Mouse (Mus musculus): ENCODE measurements around the gene Pms2. TPM values are rescaled to one million over a fixed set of nuclear protein-coding genes. Genes with fewer than 3 reads are reported as not detected.

Gene Pms2
- polyA plus RNA-seq, 1 experiment, result 1.1 TPM

DNA sequence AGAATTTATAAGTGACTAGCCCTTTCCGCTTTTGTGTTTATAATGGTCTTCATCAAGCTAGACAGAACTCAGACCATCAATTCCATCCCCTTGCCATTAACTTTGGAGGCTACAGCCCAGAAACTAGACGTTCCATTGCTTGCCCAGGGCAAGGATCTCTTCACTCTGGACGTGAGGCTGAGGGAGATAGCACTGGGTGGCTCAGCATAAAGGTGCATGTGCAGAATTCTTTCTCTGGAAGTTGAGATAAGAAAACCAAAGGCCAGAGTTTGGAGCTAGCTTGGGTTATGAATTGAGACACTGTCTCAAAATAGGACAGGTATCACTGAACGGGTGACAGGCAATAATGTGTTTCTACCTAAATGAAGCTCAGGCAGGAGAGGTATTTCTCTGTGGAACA, 6.0 kb upstream of the Pms2 start:
- peaks cover 93% of the 10 kb centered on the region for H3K36me3 ChIP-seq (replicated peaks; ENCODE audit: low read length)
- TF ChIP-seq FLI1 (IDR thresholded peaks at IDR 0.05; ENCODE audit: low read length), result no peak
- no peak for TF ChIP-seq GATA1 (IDR thresholded peaks at IDR 0.05; ENCODE audit: borderline replicate concordance, low read length)

DNA sequence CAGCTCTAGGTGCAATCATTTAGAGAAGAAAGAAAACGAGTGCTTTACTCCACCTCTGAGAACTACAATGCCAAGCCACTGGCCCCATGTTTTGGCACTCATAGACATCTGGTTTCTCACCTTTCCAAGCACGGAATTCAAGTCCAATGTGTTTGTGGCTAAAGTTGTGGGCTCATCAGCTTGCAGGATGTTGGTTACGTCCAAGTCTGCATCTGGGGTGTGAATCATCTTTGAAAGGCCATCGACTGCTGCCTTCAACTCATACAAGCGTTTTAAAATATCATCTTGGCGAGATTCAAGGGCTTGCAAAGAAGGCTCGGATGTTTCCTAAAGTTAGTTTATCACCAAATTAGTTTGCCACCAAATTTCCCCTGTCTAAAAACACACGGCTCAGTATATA, 3.3 kb upstream of the Pms2 start:
- TF ChIP-seq FLI1 (IDR thresholded peaks at IDR 0.05; ENCODE audit: low read length) (no peak), GATA1 (IDR thresholded peaks at IDR 0.05; ENCODE audit: borderline replicate concordance, low read length) (no peak)
- Histone ChIP-seq H3K4me3 (replicated peaks) (no peak overlapping the region), H3K36me3 (replicated peaks; ENCODE audit: low read length) (peaks cover 67% of the 10 kb centered on the region), H3K27me3 (replicated peaks) (no peaks in the 10 kb centered on the region), H3K4me1 (peaks cover 45% of the 10 kb centered on the region), H3K9me3 (no peaks in the 10 kb centered on the region)

More for the DNA sequence above, 6.0 kb upstream of the Pms2 start:
- Histone ChIP-seq H3K9me3 (no peaks in the 10 kb centered on the region), H3K4me1 (peaks cover 35% of the 10 kb centered on the region), H3K4me3 (replicated peaks) (no peak overlapping the region), H3K27me3 (replicated peaks) (no peaks in the 10 kb centered on the region)

DNA sequence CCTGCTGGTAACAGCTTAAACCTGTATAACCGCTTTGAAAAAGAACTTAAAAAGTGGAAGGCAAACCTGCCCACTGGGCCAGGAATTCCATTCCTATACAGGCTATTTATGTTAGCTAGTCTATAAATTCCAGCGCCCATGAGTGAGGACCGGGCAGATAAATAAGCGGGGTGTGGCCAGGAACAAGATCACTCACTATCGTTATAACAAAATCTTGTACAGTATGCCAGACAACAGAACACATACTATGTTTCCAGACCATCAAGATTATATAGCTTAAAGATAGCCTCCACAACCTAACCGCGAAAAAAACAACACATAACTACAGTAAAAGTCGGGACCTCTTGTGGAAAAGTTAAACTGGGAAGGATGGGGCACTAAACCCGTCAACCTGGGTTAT, 838 bp upstream of the Pms2 start:
- Histone ChIP-seq H3K4me1 (peaks cover 43% of the 10 kb centered on the region), H3K9me3 (no peaks in the 10 kb centered on the region), H3K4me3 (replicated peaks) (peak overlapping the region; percentile 100), H3K36me3 (replicated peaks; ENCODE audit: low read length) (peaks cover 56% of the 10 kb centered on the region), H3K27me3 (replicated peaks) (no peaks in the 10 kb centered on the region)
- TF ChIP-seq FLI1 (IDR thresholded peaks at IDR 0.05; ENCODE audit: low read length) (no peak), GATA1 (IDR thresholded peaks at IDR 0.05; ENCODE audit: borderline replicate concordance, low read length) (no peak)

DNA sequence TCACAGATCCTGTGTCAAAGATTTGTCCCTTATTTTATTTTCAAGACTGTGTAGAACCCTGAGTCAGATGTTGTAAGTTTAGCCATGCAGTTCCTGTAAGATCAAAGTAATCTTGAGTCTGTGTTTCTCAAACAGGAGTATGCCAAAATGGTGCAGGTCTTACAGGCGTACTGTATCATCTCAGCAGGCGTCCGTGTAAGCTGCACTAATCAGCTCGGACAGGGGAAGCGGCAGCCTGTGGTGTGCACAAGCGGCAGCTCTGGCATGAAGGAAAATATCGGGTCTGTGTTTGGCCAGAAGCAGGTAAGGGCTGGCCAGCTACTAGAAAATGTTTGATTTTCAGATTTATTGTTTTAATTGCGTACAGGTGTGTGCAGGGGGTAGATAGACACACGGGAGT, 6.5 kb downstream of the Pms2 start:
- no peaks in the 10 kb centered on the region for H3K9me3 ChIP-seq
- no peak overlapping the region for H3K4me3 ChIP-seq (replicated peaks)
- H3K27me3 ChIP-seq (replicated peaks), result no peaks in the 10 kb centered on the region
- TF ChIP-seq FLI1 (IDR thresholded peaks at IDR 0.05; ENCODE audit: low read length) (no peak), GATA1 (IDR thresholded peaks at IDR 0.05; ENCODE audit: borderline replicate concordance, low read length) (no peak)
- H3K4me1 ChIP-seq, result peaks cover 3% of the 10 kb centered on the region; the same call in 1 of the 2 replicates
- peaks cover 75% of the 10 kb centered on the region for H3K36me3 ChIP-seq (replicated peaks; ENCODE audit: low read length)

DNA sequence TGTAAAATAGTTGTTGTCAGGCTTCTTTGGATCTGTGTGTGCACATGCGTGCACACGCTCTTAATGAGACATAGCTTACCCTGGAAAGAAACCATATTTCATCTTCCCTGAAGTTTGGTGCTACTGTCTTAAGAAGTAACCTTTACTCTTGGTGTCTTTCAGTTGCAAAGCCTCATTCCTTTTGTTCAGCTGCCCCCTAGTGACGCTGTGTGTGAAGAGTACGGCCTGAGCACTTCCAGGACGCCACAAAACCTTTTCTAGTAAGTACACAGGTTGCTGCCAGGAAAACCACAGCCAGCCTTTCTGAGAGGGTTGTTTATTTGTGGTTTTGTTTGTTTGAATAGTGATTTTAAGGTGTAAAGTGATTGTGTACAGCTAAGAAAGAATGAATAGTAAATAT, 7.7 kb downstream of the Pms2 start:
- H3K9me3 ChIP-seq, result no peaks in the 10 kb centered on the region
- peaks cover 85% of the 10 kb centered on the region for H3K36me3 ChIP-seq (replicated peaks; ENCODE audit: low read length)
- H3K4me3 ChIP-seq (replicated peaks), result no peak overlapping the region
- no peaks in the 10 kb centered on the region for H3K27me3 ChIP-seq (replicated peaks)
- TF ChIP-seq GATA1 (IDR thresholded peaks at IDR 0.05; ENCODE audit: borderline replicate concordance, low read length), result no peak
- TF ChIP-seq FLI1 (IDR thresholded peaks at IDR 0.05; ENCODE audit: low read length), result no peak
- no peaks in the 10 kb centered on the region for H3K4me1 ChIP-seq

DNA sequence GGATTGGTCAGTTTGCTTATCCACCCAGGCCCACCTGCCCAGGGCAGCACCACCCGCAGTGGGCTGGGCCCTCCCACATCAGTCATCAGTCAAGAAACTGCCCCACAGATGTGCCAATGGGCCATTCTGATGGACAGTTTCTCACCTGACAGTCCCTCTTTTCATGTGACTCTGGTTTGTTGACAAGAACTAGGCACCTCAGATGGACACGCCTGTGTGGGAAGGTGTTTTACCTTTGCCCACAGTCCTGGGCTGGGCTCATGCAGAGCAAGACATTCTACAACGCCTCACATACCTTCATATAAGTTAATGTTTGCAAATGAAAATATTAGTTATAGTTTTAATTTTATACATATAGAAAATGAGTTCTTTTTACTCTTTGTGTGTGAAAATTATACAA, 8.4 kb downstream of the Pms2 start:
- Histone ChIP-seq H3K36me3 (replicated peaks; ENCODE audit: low read length) (peaks cover 87% of the 10 kb centered on the region), H3K9me3 (no peaks in the 10 kb centered on the region), H3K4me1 (no peaks in the 10 kb centered on the region), H3K27me3 (replicated peaks) (no peaks in the 10 kb centered on the region), H3K4me3 (replicated peaks) (no peak overlapping the region)
- TF ChIP-seq FLI1 (IDR thresholded peaks at IDR 0.05; ENCODE audit: low read length) (no peak), GATA1 (IDR thresholded peaks at IDR 0.05; ENCODE audit: borderline replicate concordance, low read length) (no peak)

DNA sequence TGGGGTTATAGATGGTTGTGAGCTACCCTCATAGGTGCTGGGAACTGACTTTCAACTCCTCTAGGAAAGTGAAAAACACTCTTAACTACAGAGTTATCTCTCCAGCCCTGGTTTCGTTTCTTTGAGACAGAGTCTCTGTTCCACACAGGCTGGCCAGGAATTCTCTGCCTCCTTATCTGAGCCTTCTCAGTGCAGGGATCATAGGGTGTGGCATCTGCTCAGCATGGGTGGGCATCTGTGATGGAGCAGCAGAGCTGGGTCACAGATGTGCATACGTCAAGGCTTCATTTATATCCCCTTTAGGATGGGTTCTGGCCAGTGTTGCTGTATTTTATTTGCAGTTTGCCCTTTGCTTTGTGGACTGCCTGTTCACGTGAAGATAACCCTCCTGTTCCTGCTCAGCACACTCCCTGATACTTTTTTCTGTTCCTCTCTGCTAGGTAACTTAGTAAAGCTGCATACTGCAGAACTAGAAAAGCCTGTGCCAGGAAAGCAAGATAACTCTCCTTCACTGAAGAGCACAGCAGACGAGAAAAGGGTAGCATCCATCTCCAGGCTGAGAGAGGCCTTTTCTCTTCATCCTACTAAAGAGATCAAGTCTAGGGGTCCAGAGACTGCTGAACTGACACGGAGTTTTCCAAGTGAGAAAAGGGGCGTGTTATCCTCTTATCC, 15.2 kb downstream of the Pms2 start:
- Histone ChIP-seq H3K9me3 (no peaks in the 10 kb centered on the region), H3K4me1 (no peaks in the 10 kb centered on the region), H3K36me3 (replicated peaks; ENCODE audit: low read length) (peaks cover 96% of the 10 kb centered on the region), H3K27me3 (replicated peaks) (no peaks in the 10 kb centered on the region), H3K4me3 (replicated peaks) (no peak overlapping the region)
- TF ChIP-seq FLI1 (IDR thresholded peaks at IDR 0.05; ENCODE audit: low read length), result no peak
- no peak for TF ChIP-seq GATA1 (IDR thresholded peaks at IDR 0.05; ENCODE audit: borderline replicate concordance, low read length)

DNA sequence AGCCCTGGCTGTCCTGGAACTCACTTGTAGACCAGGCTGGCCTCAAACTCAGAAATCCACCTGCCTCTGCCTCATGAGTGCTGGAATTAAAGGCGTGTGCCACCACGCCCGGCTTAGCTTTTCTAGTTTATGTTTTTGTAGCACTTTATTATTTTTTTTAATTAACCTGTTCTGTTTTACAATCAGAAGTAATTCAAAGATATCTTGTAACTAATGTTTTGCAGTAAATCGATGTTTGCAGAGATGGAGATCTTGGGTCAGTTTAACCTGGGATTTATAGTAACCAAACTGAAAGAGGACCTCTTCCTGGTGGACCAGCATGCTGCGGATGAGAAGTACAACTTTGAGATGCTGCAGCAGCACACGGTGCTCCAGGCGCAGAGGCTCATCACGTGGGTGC, 18.1 kb downstream of the Pms2 start, which contains the start of gene Gm42421:
Gene Gm42421, plus strand, starts transcription at position 301 of the 400 bp plus-strand sequence.
- no peaks in the 10 kb centered on the region for H3K9me3 ChIP-seq
- H3K4me3 ChIP-seq (replicated peaks), result no peak within 1 kb of the TSS
- peaks cover 96% of the 10 kb centered on the region for H3K36me3 ChIP-seq (replicated peaks; ENCODE audit: low read length)
- no peaks in the 10 kb centered on the region for H3K27me3 ChIP-seq (replicated peaks)
- TF ChIP-seq FLI1 (IDR thresholded peaks at IDR 0.05; ENCODE audit: low read length) (no peak), GATA1 (IDR thresholded peaks at IDR 0.05; ENCODE audit: borderline replicate concordance, low read length) (no peak)
- no peaks in the 10 kb centered on the region for H3K4me1 ChIP-seq

DNA sequence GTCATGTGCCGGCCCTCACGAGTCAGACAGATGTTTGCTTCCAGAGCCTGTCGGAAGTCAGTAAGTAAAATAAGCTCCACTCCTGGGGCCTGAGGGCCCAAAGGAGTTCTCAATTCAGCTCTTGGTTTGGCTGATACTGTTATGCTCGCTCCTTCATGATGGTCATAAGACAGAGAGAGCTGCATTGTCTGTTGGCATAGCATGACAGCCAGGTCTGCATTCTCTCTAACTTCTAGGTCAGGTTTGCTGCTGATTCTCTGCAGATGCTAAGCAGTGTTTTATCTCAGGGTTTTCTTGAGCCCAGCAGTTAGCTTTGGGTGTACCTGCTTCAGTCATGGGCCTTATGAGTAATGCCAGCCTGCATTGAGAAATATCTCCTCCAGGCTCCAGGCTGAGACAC, 19.5 kb downstream of the Pms2 start:
- TF ChIP-seq FLI1 (IDR thresholded peaks at IDR 0.05; ENCODE audit: low read length), result no peak
- no peaks in the 10 kb centered on the region for H3K27me3 ChIP-seq (replicated peaks)
- H3K4me1 ChIP-seq, result no peaks in the 10 kb centered on the region
- peaks cover 88% of the 10 kb centered on the region for H3K36me3 ChIP-seq (replicated peaks; ENCODE audit: low read length)
- H3K4me3 ChIP-seq (replicated peaks), result no peak overlapping the region
- H3K9me3 ChIP-seq, result no peaks in the 10 kb centered on the region

DNA sequence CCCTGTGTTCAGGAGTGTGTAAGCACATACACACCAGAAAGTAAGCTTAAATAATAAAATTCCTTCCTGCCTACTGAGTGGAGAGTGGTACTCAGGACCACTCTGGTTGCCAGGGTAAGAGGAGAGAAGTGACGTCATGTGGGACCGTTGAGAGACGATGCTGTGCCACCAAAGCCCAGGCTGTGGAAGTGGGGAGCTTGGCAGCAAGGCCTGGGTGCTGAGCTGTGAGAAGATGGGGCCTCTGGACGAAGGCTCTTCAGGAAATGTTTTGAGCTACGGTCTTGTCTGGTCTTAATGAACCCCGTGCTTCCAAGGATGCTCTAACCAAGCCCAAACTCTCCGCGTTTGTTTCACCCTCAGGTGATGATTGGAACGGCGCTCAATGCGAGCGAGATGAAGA, 20.9 kb downstream of the Pms2 start:
- no peaks in the 10 kb centered on the region for H3K4me1 ChIP-seq
- H3K27me3 ChIP-seq (replicated peaks), result no peaks in the 10 kb centered on the region
- H3K9me3 ChIP-seq, result no peaks in the 10 kb centered on the region
- no peak for TF ChIP-seq FLI1 (IDR thresholded peaks at IDR 0.05; ENCODE audit: low read length)
- no peak for TF ChIP-seq GATA1 (IDR thresholded peaks at IDR 0.05; ENCODE audit: borderline replicate concordance, low read length)
- H3K36me3 ChIP-seq (replicated peaks; ENCODE audit: low read length), result peaks cover 75% of the 10 kb centered on the region
- H3K4me3 ChIP-seq (replicated peaks), result no peak overlapping the region

All from megakaryocyte, embryonic 14.5 days (primary cell).